Mouse (Mus musculus): ENCODE results near the gene Plaur.

The Plaur gene

GRCm38 (mm10) chr7:24462388-24463319 lies at the start of gene Plaur:
Gene Plaur (plus strand): TSS chr7:24462484.
- DNase-seq: no peak

- peak; percentile 66 for DNase-seq
These were observed 48.7 kb upstream of the Plaur start for GRCm38 (mm10) chr7:24413630-24414029.

GRCm38 (mm10) chr7:24415261-24415660 lies 47.0 kb upstream of the Plaur start:
- DNase-seq: no peak

DNA sequence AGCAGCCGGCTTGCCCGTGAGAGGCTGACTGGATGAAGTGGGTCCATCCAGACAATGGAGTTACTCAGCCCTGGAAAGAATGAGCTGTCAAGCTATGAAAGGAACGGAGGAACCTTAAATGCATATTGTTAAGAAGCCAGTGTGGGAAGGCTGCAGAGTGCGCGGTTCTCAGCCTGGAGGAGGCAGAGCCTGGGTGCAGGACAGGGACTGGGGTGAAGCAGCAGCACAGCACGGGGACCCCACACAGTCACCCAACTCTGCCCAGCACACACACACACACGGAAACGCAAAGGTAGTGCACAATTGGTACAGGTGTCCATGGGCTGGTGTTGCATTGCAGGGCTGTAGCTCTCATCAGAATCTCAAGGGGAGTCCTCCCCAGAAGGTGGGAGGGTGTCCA lies 42.7 kb upstream of the Plaur start:
- no peak for DNase-seq

GRCm38 (mm10) chr7:24421648-24422047 lies 40.6 kb upstream of the Plaur start:
- no peak for DNase-seq

GRCm38 (mm10) chr7:24422251-24422650 lies 40.0 kb upstream of the Plaur start:
- no peak for DNase-seq

GRCm38 (mm10) chr7:24423107-24423763 lies 39.0 kb upstream of the Plaur start:
- DNase-seq: no peak

GRCm38 (mm10) chr7:24423956-24424732 lies 38.1 kb upstream of the Plaur start:
- DNase-seq: no peak

DNA sequence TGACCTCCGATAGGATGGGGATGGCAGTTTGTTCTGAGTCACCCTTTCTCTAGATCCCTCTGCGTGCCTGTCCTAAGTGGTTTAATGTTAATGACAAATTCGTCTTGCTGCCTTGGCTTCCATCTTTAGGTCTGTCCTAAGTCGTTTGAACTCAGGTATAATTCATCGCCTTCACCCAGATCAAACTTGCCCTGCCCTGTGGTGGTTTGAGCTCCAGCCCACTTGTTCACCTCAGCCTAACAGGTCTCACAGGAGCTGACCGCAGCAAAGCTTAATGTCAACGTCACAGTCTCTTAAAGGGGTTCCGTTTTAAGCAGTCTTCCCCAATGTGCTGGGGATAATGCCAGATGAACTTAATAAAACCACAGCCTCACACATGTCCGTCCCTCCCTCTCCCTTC lies 36.4 kb upstream of the Plaur start:
- no peak for DNase-seq

GRCm38 (mm10) chr7:24427168-24427567 lies 35.1 kb upstream of the Plaur start:
- no peak for DNase-seq

DNA sequence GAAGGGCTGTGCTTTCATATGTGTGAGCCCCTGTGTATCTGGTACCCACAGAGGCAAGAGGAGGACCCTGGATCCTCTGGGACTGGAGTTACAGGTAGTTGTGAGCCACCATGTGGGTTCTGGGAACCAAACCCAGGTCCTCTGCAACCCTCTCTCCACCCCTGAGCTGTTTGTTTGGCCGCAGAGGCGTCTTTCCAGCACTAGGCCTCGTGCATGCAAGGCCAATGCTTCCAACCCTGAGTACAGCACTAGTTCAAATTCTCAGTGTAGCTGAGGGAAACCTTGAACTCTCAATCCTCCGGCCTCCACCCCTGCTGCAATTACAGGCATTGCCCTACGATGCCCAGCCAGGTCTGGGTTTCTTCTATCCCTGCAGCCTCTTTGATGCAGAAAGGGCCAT lies 33.6 kb upstream of the Plaur start:
- no peak for DNase-seq

DNA sequence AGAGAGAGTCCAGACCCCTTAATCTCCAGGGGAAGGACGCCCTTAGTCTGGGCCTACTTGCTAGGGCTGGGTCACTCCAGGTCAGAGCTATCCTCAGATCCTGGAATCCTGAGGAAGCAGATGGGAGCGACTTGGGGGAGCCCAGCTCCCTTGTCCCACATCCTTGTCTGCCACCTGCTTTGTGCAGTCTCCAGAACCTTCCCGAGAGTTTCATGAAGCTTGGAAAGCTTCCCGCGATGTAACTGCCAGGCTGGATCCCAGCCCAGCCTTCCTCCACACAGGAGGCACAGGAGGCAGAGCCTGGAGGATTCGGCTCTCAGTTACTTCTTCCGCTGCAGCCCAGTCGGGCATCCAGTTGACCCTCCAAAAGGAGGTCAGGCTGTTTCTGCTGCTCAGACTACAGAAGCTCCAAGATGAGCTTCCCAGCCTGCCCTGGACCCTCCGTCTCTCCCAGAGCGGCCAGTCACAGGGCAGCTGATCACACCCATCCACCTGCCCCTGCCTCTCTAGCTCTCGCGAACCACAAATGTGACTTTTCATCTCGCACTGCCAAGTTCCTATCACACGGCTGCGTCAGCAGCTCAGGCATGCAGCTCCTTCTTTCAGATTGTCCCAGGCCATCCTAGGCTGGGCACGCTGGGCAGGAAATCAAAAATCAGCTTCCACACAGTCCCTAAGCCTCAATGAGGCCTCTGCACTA lies 32.7 kb upstream of the Plaur start:
- DNase-seq: no peak

DNA sequence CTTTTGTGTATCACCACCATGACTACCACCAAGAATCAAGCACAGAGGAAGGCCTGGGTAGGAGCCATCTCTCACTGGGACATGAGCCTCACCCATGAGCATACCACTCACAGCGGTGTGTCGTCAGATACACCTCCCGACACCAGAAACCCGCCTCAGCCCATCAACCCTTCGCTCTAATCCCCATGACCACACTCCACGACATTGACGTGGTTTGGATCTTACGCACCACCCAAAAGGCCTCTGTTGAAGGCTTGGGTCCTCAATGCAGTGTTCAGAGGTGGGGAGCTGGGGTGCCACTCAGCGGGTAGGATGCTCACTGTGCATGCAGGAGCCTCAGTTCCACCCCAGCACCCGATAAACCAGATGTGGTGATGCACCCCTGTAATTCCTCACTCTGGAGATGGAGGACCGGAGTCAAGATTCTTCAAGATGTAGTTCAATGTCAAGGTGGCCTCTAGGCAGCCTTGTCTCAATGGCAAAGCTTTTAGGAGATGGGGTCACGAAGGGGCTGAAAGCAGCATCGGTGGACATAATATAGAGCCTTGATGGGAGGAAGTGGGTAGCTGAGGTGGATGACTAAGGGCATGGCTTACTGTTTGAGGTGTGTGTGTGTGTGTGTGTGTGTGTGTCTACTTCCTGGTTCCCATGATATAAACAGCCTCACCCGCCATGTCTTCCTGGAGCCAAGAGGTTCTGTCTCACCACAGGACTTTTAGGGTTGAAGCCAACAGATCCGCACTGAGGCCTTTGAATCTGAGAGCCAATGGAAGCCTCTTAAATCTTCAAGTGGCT lies 31.5 kb upstream of the Plaur start:
- no peak for DNase-seq

DNA sequence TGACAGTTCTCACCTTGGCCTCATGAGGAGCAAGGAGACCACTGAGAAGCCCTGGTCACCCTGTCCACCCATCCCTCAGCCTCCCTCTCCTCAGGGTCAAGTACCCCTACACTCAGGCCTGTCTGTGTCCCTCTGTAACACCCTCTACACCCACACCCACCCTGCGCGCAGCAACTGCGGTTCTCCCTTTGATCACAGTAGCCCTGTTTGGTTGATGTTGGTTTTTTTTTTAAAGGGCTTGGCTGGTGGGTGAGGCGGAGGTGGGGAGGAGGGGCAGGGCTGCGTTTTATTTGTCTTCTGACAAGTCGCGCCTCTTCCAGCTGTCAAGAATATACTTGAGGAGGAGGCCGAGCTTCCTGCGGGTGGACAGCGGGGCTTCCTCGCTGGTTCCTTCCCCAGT lies 30.6 kb upstream of the Plaur start:
- DNase-seq: no peak

- DNase-seq: no peak
These were observed 27.0 kb upstream of the Plaur start for GRCm38 (mm10) chr7:24435305-24435704.

DNA sequence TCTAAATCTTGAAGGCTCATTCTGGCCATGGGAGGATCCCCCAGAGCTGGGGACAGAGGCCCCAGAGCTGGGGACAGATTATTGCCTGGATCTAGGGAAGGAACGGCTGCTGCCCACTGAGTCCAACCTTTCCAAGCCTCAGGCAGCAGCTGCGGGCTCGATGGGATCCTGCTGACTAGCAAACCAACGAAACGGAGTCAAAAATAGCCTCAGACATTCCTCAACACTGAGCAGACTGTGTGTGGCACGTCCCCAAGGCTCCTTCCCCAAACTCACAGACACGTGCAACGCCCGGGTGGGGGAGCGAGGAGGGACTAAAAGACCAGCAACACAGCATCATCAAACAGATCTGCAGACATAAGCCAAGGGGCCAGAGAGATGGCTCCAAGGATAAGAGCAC lies 24.3 kb upstream of the Plaur start:
- DNase-seq: no peak

- no peak for DNase-seq
These were observed 23.1 kb upstream of the Plaur start for GRCm38 (mm10) chr7:24439191-24439590.

DNA sequence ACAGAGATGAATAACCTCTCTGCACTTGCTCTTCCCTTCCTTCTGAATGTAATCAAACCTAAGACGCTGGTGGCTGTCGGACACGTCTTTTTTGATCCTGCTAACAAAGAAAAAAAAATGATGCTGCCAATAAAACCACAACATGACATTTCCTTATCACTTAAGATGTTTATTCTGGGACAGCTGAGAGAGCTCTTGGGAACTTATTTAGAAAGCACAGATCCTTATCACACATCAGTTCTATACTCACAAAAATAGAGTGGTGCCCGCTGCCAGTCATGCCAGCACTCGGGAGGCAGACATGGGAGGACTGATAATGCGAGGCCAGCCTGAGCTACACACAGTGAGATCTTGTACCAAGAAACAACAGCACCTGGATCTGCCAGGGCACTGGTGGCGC lies 22.4 kb upstream of the Plaur start:
- DNase-seq: no peak

GRCm38 (mm10) chr7:24441785-24442184 lies 20.5 kb upstream of the Plaur start:
- peak; percentile 88 for DNase-seq

DNA sequence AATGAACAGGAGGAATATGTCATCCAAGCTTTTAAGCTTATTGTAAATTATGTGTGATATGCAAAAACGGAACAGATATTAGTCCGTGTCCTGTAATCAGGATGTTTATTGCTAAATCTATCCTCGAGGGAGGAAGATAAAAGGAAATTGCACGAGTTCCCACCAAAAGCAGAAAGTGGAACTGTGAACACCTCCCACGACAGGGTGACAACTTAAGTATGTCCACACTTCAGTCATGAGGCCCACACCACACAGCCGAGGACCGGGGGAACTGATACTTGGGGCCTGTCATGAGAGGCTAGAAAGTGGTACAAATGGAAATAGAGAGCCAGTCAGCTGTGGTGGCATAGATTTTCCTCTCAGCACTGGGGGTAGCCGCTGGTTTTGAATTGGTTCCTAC lies 20.0 kb upstream of the Plaur start:
- no peak for DNase-seq

DNA sequence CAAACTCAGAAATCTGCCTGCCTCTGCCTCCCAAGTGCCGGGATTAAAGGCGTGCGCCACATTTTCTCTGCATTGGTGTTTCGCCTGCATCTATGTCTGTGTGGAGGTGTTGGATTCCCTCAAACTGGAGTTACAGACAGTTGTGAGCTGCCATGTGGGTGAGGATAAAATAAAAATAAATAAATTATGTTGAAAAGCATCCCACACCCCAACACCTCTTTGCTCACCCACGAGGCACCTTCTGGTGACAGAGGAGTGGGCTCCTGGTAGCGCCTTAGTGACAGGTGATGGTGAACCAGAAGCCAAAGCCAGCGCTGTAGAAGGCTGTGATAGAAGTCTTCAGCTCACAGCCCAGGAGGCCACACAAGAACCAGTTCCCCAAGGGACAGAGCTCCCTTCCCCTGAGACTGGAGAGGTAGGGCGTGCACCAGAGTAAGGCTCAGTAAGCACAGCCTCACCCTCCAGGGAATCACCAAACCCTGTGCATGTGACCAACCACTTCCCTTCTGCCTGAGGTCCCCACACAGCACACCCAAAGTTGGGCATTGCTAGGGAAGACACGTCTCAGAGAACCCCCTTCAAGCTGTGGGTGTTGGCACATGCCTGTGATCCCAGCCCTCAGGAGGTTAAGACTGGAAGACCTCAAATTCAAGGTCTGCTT lies 16.9 kb upstream of the Plaur start:
- no peak for DNase-seq

All from thymus, postnatal 25 days (tissue).